Mouse (Mus musculus) testis, postnatal 10 days (tissue): ENCODE results near the gene Sowahb.

Experiments used
- DNase-seq: peaks from one replicate; pipeline ENCODE4 v3.0.0; 2021; ENCODE audit warnings: low spot score

The Sowahb gene

GRCm38 (mm10) chr5:93044584-93045370 lies at the start of gene Sowahb:
Gene Sowahb (minus strand): TSS chr5:93045022.
- peak; percentile 58 for DNase-seq

- DNase-seq: peak; percentile 61
Measured at GRCm38 (mm10) chr5:93093638-93094527, 49.1 kb upstream of the Sowahb start.

GRCm38 (mm10) chr5:93092857-93093622 lies 48.2 kb upstream of the Sowahb start, which contains the start of gene Sept11:
Gene Sept11 (plus strand): TSS chr5:93093437.
- DNase-seq: peak; percentile 96

- peak; percentile 60 for DNase-seq
Measured at GRCm38 (mm10) chr5:93092147-93092781, 47.4 kb upstream of the Sowahb start.

GRCm38 (mm10) chr5:93091266-93091665 lies 46.4 kb upstream of the Sowahb start:
- DNase-seq: no peak

- no peak for DNase-seq
Measured at GRCm38 (mm10) chr5:93085900-93086299, 41.1 kb upstream of the Sowahb start.

GRCm38 (mm10) chr5:93085015-93085598 lies 40.3 kb upstream of the Sowahb start:
- DNase-seq: no peak

GRCm38 (mm10) chr5:93079596-93079995 lies 34.8 kb upstream of the Sowahb start:
- no peak for DNase-seq

- no peak for DNase-seq
Measured at GRCm38 (mm10) chr5:93077661-93078323, 33.0 kb upstream of the Sowahb start.

- DNase-seq: no peak
Measured at GRCm38 (mm10) chr5:93060865-93061264, 16.0 kb upstream of the Sowahb start.

GRCm38 (mm10) chr5:93053606-93054397 lies 9.0 kb upstream of the Sowahb start:
- DNase-seq: no peak

- DNase-seq: no peak
Measured at GRCm38 (mm10) chr5:93051951-93052350, 7.1 kb upstream of the Sowahb start.

- DNase-seq: no peak
Measured at GRCm38 (mm10) chr5:93051041-93051440, 6.2 kb upstream of the Sowahb start.

- no peak for DNase-seq
Measured at GRCm38 (mm10) chr5:93049971-93050370, 5.1 kb upstream of the Sowahb start.

GRCm38 (mm10) chr5:93048481-93049240 lies 3.8 kb upstream of the Sowahb start:
- no peak for DNase-seq

GRCm38 (mm10) chr5:93046306-93046845 lies 1.6 kb upstream of the Sowahb start:
- no peak for DNase-seq

- no peak for DNase-seq
Measured at GRCm38 (mm10) chr5:93045371-93045714, 521 bp upstream of the Sowahb start.

GRCm38 (mm10) chr5:93043688-93044583 lies 886 bp downstream of the Sowahb start:
- no peak for DNase-seq
